Mouse (Mus musculus) gastrocnemius, adult 2 months (tissue): Measurements from ENCODE around the gene Me3. TPM values are rescaled to one million over a fixed set of nuclear protein-coding genes. Genes with fewer than 3 reads are reported as not detected.

Experiments
- DNase-seq: peaks from one replicate; pipeline ENCODE4 v3.0.0; 2022
- H3K27ac ChIP-seq: fragments of 200-600 bp; 2 replicates; pipeline ENCODE4 v1.8.1; 2022; ENCODE audit warnings: mild to moderate bottlenecking
- H3K4me3 ChIP-seq: fragments of 200-600 bp; 2 replicates; pipeline ENCODE4 v1.8.1; 2022; ENCODE audit warnings: mild to moderate bottlenecking, moderate library complexity
- CTCF ChIP-seq: fragments of 200-600 bp; IDR thresholded peaks from 2 replicates; pipeline ENCODE4 v1.8.1; 2022; ENCODE audit warnings: antibody characterized with exemption, mild to moderate bottlenecking, moderate library complexity
- intact Hi-C: fragments of 180-260 bp; cut with DNase I; formaldehyde crosslinking; loops from one replicate; pipeline ENCODE4 v1.15.1; 2025
- total RNA-seq, 2 experiments: library from RNA; stranded (reverse); gene quantifications; 2 replicates each; pipeline ENCODE4 v1.2.3; 2021

Me3 gene
- total RNA-seq, 2 experiments from 2014 or later: 117 to 126 TPM

- H3K4me3 ChIP-seq: no peak overlapping the region
- intact Hi-C loops: no loop called here
- TF ChIP-seq CTCF: no peak
- peak overlapping the region; percentile 72 for H3K27ac ChIP-seq
- no peak for DNase-seq
Measured at GRCm38 (mm10) chr7:89773352-89773921, 141.2 kb downstream of the Me3 start.

DNA sequence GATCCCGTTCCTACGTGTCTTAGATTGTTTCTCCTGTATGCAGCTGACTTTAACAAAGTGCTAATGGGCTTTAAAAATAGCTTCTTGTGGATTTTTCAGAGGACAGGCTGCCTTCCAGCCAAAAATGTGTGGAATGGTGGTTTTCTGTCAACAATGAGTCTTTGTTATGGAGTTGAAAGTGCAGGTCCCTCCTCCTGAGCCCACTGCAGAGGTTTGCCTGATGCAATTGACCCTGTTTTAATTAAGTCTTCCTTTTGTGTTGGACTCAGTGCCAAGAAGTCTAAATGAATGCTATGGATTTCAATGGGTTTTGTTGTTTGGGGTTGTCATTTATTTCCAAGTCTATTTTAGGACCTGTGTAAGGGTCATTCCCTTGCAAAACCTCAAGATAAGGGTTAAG, 141.7 kb downstream of the Me3 start:
- DNase-seq: no peak
- no peak for TF ChIP-seq CTCF
- intact Hi-C loops: no loop called here
- peak overlapping the region; percentile 72 for H3K27ac ChIP-seq
- H3K4me3 ChIP-seq: no peak overlapping the region

- no peak for TF ChIP-seq CTCF
- intact Hi-C loops: no loop called here
- no peak for DNase-seq
- no peak overlapping the region for H3K4me3 ChIP-seq
- no peak overlapping the region for H3K27ac ChIP-seq
Measured at GRCm38 (mm10) chr7:89775848-89776247, 143.7 kb downstream of the Me3 start.

DNA sequence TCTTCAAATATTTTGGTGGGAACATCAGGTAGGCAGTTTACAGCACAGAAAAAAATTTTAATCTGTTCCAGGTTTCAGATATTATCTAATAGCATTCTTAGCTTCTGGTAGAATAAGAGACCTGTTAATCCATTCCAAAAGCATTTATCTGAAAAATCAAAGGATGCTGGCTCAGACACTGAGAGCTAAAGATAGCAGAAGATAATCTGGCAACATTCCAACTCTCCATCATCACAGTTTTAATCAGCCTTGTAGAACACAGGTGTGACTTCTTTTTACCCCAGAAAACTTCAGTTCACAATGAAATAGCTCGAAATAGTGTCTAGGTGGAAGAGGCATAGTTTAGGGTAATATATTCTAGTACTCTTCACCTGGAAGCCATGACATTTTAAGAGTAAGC, 149.2 kb downstream of the Me3 start:
- TF ChIP-seq CTCF: no peak
- intact Hi-C loops: no loop called here
- DNase-seq: no peak
- H3K4me3 ChIP-seq: no peak overlapping the region
- no peak overlapping the region for H3K27ac ChIP-seq

DNA sequence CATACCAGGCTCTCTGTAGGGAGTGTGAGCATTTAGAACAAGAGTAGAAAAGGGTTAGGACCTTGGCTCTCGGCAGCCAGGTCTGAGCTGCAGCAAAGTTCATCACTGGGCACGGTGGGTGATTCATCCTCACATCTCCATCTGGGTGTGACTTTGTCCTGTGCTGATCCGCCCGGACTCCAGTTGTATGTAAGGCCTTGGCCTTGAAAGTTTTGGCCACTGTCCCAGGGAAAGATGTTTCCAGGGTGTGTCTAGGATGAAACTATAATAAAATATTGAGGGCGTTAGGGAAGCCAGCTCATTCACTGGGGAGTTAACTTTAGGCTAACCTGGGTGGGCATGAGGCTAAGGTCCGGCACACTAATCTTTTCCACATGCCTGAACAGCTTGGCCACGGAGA, 155.5 kb downstream of the Me3 start:
- DNase-seq: peak; percentile 36
- H3K4me3 ChIP-seq: no peak overlapping the region
- peak overlapping the region; percentile 28; the same call in 1 of the 2 replicates for H3K27ac ChIP-seq
- TF ChIP-seq CTCF: no peak
- intact Hi-C loops: no loop called here

GRCm38 (mm10) chr7:89792576-89792975, 160.4 kb downstream of the Me3 start:
- intact Hi-C loops: no loop called here
- Histone ChIP-seq H3K27ac (no peak overlapping the region), H3K4me3 (no peak overlapping the region)
- DNase-seq: no peak
- no peak for TF ChIP-seq CTCF

DNA sequence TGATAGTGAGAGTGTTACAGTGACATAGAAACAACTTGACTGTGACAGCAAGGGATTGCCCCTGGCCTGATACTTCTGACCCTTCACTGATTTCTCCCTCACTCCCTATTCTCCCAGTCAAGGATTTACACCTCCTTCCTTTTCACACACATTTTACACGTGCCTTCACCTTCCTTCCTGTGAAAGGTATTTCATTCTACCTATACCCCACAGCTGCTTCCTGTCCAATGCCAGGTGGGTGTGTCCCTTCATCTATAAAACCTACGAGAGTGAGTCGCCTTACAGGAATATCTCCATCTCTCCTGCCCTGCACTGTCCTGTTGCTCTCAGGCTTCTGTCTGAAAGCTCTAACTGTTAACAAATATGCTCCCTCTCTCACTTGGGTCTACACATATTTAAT, 163.2 kb downstream of the Me3 start:
- intact Hi-C loops: no loop called here
- DNase-seq: no peak
- TF ChIP-seq CTCF: no peak
- H3K4me3 ChIP-seq: no peak overlapping the region
- H3K27ac ChIP-seq: no peak overlapping the region

- TF ChIP-seq CTCF: no peak
- Histone ChIP-seq H3K4me3 (no peak overlapping the region), H3K27ac (no peak overlapping the region)
- intact Hi-C loops: no loop called here
- no peak for DNase-seq
Measured at GRCm38 (mm10) chr7:89796351-89796801, 164.2 kb downstream of the Me3 start.

DNA sequence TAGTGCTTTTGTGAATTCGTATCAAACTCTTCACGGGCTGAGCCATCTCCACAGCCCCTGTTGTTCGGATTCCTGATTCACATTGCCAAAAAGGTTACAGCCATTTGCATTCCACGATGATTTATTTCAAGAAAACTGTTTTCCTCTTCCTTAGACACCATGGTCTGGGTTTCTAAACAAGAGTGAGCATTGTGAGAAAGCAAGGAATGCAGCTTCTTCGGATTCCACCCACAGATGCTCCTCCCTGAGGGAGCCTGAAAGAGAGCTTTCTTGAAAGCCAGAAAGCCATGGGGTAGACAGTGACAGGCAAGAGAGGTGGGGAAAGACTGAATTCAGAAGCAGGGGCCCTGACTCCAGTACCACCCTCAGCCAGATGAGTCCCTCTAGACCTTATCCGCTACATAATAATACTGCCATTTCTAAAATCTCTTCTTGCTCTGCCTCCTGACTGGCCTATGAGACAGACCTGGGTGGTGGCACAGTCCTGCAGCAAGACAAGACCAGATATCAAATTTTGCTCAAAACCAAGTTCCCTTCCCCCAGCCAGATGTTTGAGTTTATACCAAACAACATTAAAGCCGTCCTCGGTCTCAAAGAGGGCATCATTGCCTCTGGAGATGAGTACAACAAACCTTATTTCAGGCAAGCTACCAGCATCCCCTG, 166.3 kb downstream of the Me3 start:
- peak overlapping the region; percentile 35 for H3K27ac ChIP-seq
- no peak for DNase-seq
- TF ChIP-seq CTCF: no peak

GRCm38 (mm10) chr7:89802447-89802846, 170.3 kb downstream of the Me3 start:
- TF ChIP-seq CTCF: no peak
- no peak for DNase-seq
- Histone ChIP-seq H3K4me3 (no peak overlapping the region), H3K27ac (0 out of 2 replicates have a peak overlapping the region, but pooled peaks have one; percentile 24)
- intact Hi-C loops: no loop called here

More for the DNA sequence above, 166.3 kb downstream of the Me3 start:
- H3K4me3 ChIP-seq: no peak overlapping the region
- intact Hi-C loops: no loop called here

DNA sequence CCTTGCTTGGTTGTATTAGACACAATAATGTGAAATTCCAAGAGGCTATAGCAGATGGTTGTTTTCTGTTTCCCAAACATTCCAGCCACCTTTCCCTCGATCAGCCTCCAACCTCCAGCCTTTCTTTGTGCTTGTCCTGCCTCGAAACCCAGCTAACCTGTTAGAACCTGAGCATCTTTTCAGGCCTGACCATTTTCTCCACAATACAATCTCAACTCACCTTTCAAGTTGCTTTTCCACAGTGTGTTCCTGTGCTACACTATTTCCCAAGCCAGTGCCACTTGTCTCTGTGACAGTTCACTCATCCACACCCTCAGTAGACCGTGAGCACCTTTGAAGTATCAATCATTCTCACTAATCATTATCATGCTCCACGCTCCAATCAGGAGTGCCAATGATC, 171.8 kb downstream of the Me3 start:
- DNase-seq: no peak
- intact Hi-C loops: no loop called here
- no peak overlapping the region for H3K27ac ChIP-seq
- H3K4me3 ChIP-seq: no peak overlapping the region
- TF ChIP-seq CTCF: no peak

GRCm38 (mm10) chr7:89809400-89809799, 177.2 kb downstream of the Me3 start:
- no peak for TF ChIP-seq CTCF
- Histone ChIP-seq H3K4me3 (no peak overlapping the region), H3K27ac (peak overlapping the region; percentile 8; the same call in 1 of the 2 replicates)
- intact Hi-C loops: no loop called here
- DNase-seq: no peak

GRCm38 (mm10) chr7:89828436-89829065, 196.4 kb downstream of the Me3 start:
- Histone ChIP-seq H3K27ac (peak overlapping the region; percentile 28; the same call in 1 of the 2 replicates), H3K4me3 (no peak overlapping the region)
- DNase-seq: no peak
- intact Hi-C loops: no loop called here
- no peak for TF ChIP-seq CTCF

DNA sequence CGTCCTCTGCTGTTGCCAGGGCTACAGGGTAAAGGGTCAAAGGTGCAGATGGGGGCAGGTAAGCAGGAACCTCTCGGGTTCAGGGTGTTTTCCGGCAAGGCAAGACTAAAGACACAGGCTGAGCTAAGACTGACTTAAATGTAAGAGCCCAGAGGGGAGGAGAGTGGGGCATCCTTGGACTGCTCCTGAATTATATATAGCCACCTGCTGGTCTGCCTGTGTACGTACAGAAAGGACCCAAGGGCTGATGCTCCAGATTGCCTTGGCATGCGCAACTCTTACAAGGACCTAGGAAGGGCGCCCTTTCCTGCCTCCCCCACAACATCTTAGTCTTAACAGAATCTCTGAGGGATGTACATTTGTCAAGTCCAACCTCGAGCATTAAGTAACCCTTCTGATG, 197.0 kb downstream of the Me3 start:
- Histone ChIP-seq H3K4me3 (no peak overlapping the region), H3K27ac (peak overlapping the region; percentile 28; the same call in 1 of the 2 replicates)
- peak; percentile 57 for TF ChIP-seq CTCF
- DNase-seq: peak; percentile 26
- intact Hi-C loops: no loop called here
